Mouse (Mus musculus) neural tube, embryonic 13.5 days (tissue): ENCODE data around the gene Cfap300. TPM values are rescaled to one million over a fixed set of nuclear protein-coding genes. Genes with fewer than 3 reads are reported as not detected.

Source experiments
- ATAC-seq: fragments of 200-750 bp; cut with Nextera tagmentation; 2 replicates; pipeline ENCODE4 v1.8.0; 2017; ENCODE audit warnings: low read depth, mild to moderate bottlenecking, moderate TSS enrichment, moderate library complexity
- H3K27ac ChIP-seq: fragments of 300-500 bp; sonication (generic); replicated peaks from 2 replicates; pipeline ENCODE4 v1.5.1; 2015; ENCODE audit warnings: moderate library complexity, mild to moderate bottlenecking, inconsistent platforms
- H3K27me3 ChIP-seq: fragments of 300-500 bp; sonication (generic); 2 replicates; pipeline ENCODE4 v1.6.1; 2015; ENCODE audit warnings: mild to moderate bottlenecking, inconsistent platforms
- H3K36me3 ChIP-seq: fragments of 300-500 bp; sonication (generic); 2 replicates; pipeline ENCODE4 v1.6.1; 2015; ENCODE audit warnings: mild to moderate bottlenecking, inconsistent platforms
- H3K4me1 ChIP-seq: fragments of 300-500 bp; sonication (generic); replicated peaks from 2 replicates; pipeline ENCODE4 v1.6.1; 2015; ENCODE audit warnings: inconsistent platforms
- H3K4me2 ChIP-seq: fragments of 300-500 bp; sonication (generic); 2 replicates; pipeline ENCODE4 v1.6.1; 2015; ENCODE audit warnings: inconsistent platforms, mild to moderate bottlenecking, moderate library complexity
- H3K4me3 ChIP-seq: fragments of 300-500 bp; sonication (generic); 2 replicates; pipeline ENCODE4 v1.5.1; 2015; ENCODE audit warnings: mild to moderate bottlenecking, inconsistent platforms
- H3K9ac ChIP-seq: fragments of 300-500 bp; sonication (generic); 2 replicates; pipeline ENCODE4 v1.6.1; 2015; ENCODE audit warnings: moderate library complexity, mild to moderate bottlenecking, inconsistent platforms
- H3K9me3 ChIP-seq: fragments of 300-500 bp; sonication (generic); 2 replicates; pipeline ENCODE4 v1.6.1; 2016; ENCODE audit warnings: inconsistent platforms
- WGBS: fragments of 180-500 bp; shearing (Covaris S2); methylation state at CpG from one replicate; pipeline ENCODE4 v1.1.7; 2015; 5-methylcytosine and 5-hydroxymethylcytosine counted together
- polyA plus RNA-seq: library from polyadenylated mRNA; unstranded; fragments of >200 nt; fragmentation: Nextera tagmentation; extraction: Ambion mirVana; gene quantifications from 2 replicates; pipeline ENCODE4 v1.2.1, GENCODE M21; 2015

Cfap300 gene
- polyA plus RNA-seq, 1 experiment from 2014 or later: 14.2 TPM

DNA sequence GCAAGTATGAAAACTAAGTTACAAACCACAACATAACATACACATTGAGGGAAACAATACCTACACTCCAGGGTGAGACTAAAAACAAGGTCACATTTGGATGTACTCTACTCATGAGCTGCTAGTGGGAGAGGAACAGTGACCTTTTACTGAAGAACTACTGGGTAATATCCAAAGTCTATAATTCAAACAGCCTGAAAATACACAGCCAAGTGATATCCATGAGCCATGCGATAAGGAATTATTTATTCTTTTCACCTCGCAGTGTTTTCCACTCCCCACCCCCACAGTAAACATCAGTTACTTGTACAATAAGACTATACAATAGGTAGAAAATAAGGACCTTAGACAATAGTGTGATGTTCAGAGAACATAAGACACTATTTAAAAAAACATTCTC is 62.5 kb downstream of the Cfap300 start:
- no peaks in the 10 kb centered on the region for H3K36me3 ChIP-seq
- H3K27me3 ChIP-seq: no peaks in the 10 kb centered on the region
- 93% methylated on average over 2 of the region's 2 CpGs for WGBS
- no peaks in the 10 kb centered on the region for H3K9me3 ChIP-seq
- ATAC-seq: no peak
- no peak overlapping the region for H3K27ac ChIP-seq
- H3K4me1 ChIP-seq: no peaks in the 10 kb centered on the region
- H3K4me2 ChIP-seq: no peak overlapping the region
- no peak overlapping the region for H3K9ac ChIP-seq
- no peak overlapping the region for H3K4me3 ChIP-seq

DNA sequence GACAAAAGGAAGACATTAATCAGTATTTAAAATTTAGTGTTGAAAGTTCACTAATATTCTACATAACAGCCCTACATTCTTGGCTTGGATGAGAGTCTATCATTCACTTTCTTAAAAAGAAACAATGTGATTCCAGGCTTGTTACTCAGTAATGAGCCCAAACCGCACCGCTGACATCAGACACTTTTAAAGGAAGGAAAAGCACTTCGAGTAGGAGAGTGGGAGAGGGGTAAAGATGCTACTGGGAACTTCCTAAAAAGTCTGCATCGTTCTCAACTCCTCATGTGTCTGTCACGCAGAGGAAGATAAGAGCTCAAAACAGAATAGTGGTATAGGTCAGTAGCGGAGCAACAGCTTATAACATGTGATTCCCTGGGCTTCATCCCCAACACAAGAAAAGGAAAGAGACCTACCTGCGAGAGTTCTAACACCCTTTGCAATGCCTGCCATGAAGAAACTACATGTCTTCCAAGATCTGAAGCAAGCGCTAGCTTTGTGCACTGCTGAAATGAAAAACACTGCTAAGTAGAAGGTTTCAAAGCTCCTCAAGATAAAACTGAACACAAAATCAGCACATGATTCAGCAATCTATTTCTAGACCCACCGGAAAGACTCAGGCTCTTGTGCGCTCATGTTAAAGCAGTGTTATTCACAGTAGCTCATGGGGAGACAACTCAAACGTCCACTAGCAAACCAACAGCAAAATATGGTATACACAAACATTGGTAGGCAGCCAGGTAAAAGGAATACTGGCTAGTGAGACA is 63.3 kb downstream of the Cfap300 start:
- Histone ChIP-seq H3K9me3 (no peaks in the 10 kb centered on the region), H3K27ac (no peak overlapping the region), H3K36me3 (no peaks in the 10 kb centered on the region), H3K4me1 (no peaks in the 10 kb centered on the region), H3K4me2 (no peak overlapping the region), H3K4me3 (no peak overlapping the region), H3K9ac (no peak overlapping the region), H3K27me3 (no peaks in the 10 kb centered on the region)
- no peak for ATAC-seq
- 93% methylated on average over 11 of the region's 11 CpGs for WGBS

DNA sequence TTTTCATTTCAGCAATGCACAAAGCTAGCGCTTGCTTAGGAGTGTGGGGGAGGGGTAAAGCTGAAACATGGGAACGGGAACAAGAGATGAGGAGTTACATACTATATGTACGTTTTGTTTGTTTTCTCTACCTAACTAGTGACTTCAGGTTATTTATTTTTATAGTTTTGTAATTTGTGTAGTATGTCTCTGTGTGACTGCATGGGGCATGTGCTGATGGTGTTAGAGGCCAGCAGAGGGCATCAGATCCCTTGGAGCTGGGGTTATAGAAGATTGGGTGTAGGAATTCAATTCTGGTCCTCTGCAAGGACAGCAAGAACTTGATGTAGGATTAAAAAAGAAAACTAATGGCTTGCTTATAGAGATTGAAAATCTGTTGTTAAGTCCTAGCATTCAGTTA is 64.1 kb downstream of the Cfap300 start:
- no peaks in the 10 kb centered on the region for H3K27me3 ChIP-seq
- WGBS: 92% methylated on average over 3 of the region's 3 CpGs

DNA sequence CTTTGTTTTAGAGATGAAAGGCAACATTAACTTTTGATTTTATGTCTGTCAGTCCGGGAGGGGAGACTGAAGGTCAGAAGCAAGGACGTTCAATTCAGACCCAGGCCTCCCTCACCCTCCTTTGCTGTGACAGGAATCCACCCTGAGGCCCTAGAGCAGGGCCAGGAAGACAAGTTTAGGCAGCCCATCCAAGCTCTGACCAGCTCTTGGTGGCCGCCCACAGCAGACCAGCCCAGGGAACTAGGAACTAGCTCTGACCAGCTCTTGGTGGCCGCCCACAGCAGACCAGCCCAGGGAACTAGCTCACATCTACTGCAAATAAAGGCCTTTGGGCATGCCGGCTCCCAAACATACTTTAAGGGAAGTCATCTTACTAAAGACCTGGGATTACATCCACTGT is 65.0 kb downstream of the Cfap300 start:
- no peak overlapping the region for H3K27ac ChIP-seq
- no peak overlapping the region for H3K4me3 ChIP-seq
- H3K9me3 ChIP-seq: no peaks in the 10 kb centered on the region
- WGBS: 87% methylated on average over 5 of the region's 5 CpGs
- H3K4me1 ChIP-seq: no peaks in the 10 kb centered on the region
- no peak overlapping the region for H3K4me2 ChIP-seq
- no peak overlapping the region for H3K9ac ChIP-seq
- no peak for ATAC-seq
- H3K27me3 ChIP-seq: no peaks in the 10 kb centered on the region
- H3K36me3 ChIP-seq: 0 out of 2 replicates have a peak, but pooled peaks cover 3% of the 10 kb centered on the region

More for the DNA sequence above, 64.1 kb downstream of the Cfap300 start:
- no peak overlapping the region for H3K9ac ChIP-seq
- H3K27ac ChIP-seq: no peak overlapping the region
- no peak overlapping the region for H3K4me3 ChIP-seq
- H3K4me1 ChIP-seq: no peaks in the 10 kb centered on the region
- no peak for ATAC-seq
- H3K4me2 ChIP-seq: no peak overlapping the region
- 0 out of 2 replicates have a peak, but pooled peaks cover 3% of the 10 kb centered on the region for H3K36me3 ChIP-seq
- H3K9me3 ChIP-seq: no peaks in the 10 kb centered on the region

DNA sequence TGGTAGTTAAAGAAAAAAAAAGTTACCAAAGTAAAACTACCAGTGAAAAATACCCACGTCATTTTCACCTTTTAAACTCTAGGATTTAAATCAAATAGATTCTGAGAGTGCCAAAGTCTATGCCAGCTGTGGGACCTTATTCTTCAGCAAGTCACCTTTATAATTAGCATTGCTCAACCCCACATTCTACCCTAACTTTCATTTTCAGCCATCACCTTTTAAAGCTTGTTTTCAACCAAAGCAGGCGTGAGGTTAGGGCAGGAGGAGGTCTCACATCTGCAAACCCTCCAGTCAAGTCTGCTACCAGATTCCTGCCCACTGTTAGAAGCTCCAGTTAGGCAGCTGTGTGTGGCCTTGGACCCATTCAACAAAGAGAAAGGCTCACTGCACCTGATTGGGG is 70.6 kb downstream of the Cfap300 start:
- Histone ChIP-seq H3K27ac (no peak overlapping the region), H3K27me3 (no peaks in the 10 kb centered on the region), H3K4me3 (no peak overlapping the region), H3K4me2 (no peak overlapping the region), H3K9me3 (no peaks in the 10 kb centered on the region), H3K9ac (no peak overlapping the region), H3K4me1 (no peaks in the 10 kb centered on the region), H3K36me3 (0 out of 2 replicates have a peak, but pooled peaks cover 3% of the 10 kb centered on the region)
- 88% methylated on average over 2 of the region's 2 CpGs for WGBS
- ATAC-seq: no peak

Other genes starting within 250 kb of the Cfap300 start
- gene Birc2, start 205.8 kb downstream of the Cfap300 start, polyA plus RNA-seq: 38.6 and 44.4 TPM in 2 replicates
- gene Birc3, start 169.6 kb downstream of the Cfap300 start, polyA plus RNA-seq: 2.3 and 3.1 TPM in 2 replicates
- gene Yap1, start 38.2 kb downstream of the Cfap300 start, polyA plus RNA-seq: 11.5 and 12.0 TPM in 2 replicates
- 3.2 and 4.5 TPM in 2 replicates for gene Cep126, start 91.5 kb upstream of the Cfap300 start, polyA plus RNA-seq